Mouse (Mus musculus): ENCODE measurements around the gene Sdk1.

DNA sequence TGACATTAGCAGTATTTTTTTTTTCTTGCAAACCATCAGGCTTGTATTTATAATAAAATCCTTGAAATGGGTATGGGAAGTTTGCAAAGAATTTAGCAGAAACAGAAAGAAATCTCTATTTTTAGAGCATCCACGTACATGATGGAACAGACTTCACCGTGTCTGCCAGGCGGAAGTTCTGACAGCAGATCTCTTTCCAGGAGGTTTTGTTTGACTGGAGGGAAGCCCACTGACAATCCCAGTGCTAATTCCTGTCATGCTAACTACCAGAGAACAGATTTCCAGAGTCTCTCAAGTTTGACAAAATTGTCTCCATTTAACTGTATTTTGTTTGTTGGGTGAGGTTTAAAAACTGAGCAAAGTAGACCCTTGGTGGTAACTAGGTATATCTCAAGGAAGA, 265.1 kb downstream of the Sdk1 start:
- TF ChIP-seq POLR2A (IDR thresholded peaks at IDR 0.05; ENCODE audit: extremely low read depth, insufficient read depth, low read length) (no peak), CTCF (IDR thresholded peaks at IDR 0.05; ENCODE audit: low read depth, low read length) (no peak)
